Mouse (Mus musculus): ENCODE measurements around the gene Dido1. TPM values are rescaled to one million over a fixed set of nuclear protein-coding genes. Genes with fewer than 3 reads are reported as not detected.

The Dido1 gene
- total and polyA plus RNA-seq, 3 experiments: 17.8 to 35.1 (median 30.1) TPM

- peaks cover 45% of the 10 kb centered on the region for H3K79me2 ChIP-seq (ENCODE audit: control insufficient read depth, insufficient read depth, low read length, poor library complexity)
- peak; percentile 91 for DNase-seq (ENCODE audit: low read depth, low spot score)
- peaks cover 4 to 16% of the 10 kb centered on the region in 2 experiments for H3K4me1 ChIP-seq (ENCODE audit: control insufficient read depth in 1 of 2, insufficient read depth in 2 of 2, low read length in 2 of 2)
- H3K9me3 ChIP-seq (replicated peaks; ENCODE audit: insufficient read depth, low read length): no peaks in the 10 kb centered on the region
- peaks cover 9 to 32% of the 10 kb centered on the region in 2 experiments for H3K36me3 ChIP-seq (ENCODE audit: control insufficient read depth in 1 of 2, insufficient read depth in 2 of 2, low read length in 2 of 2)
- H3K27ac ChIP-seq (ENCODE audit: control insufficient read depth, low read depth, low read length): peak overlapping the region; percentile 83
- H3K4me3 ChIP-seq (ENCODE audit: control insufficient read depth in 1 of 2, insufficient read depth in 1 of 2, low read depth in 2 of 2, low read length in 2 of 2): peak overlapping the region in 1 of 2 experiments; percentile 86; a peak in 2 of 4 replicates
- no peak for TF ChIP-seq JUND (IDR thresholded peaks at IDR 0.05; ENCODE audit: low read depth, low read length)
- TF ChIP-seq TCF12 (IDR thresholded peaks at IDR 0.05; ENCODE audit: low read depth, low read length): peak; percentile 88
- no peak for TF ChIP-seq E2F4 (IDR thresholded peaks at IDR 0.05; ENCODE audit: borderline replicate concordance, low read depth, low read length)
- peak; percentile 33; the same call in 1 of the 2 replicates for TF ChIP-seq POLR2AphosphoS2 (IDR thresholded peaks at IDR 0.05; ENCODE audit: low read length)
- no peak for TF ChIP-seq RAD21 (IDR thresholded peaks at IDR 0.05; ENCODE audit: low read depth, low read length)
- TF ChIP-seq ETS1 (IDR thresholded peaks at IDR 0.05; ENCODE audit: low read depth, low read length): peak; percentile 98
- peak; percentile 63; the same call in 1 of the 2 replicates for TF ChIP-seq MXI1 (IDR thresholded peaks at IDR 0.05; ENCODE audit: low read depth, low read length)
- peak; percentile 76 for TF ChIP-seq MYC (IDR thresholded peaks at IDR 0.05; ENCODE audit: low read depth, low read length)
- peak; percentile 48; the same call in 1 of the 2 replicates for TF ChIP-seq TBP (IDR thresholded peaks at IDR 0.05; ENCODE audit: low read depth, low read length)
- TF ChIP-seq POLR2A (IDR thresholded peaks at IDR 0.05; ENCODE audit: control insufficient read depth in 1 of 2, insufficient read depth in 1 of 2, low read depth in 1 of 2, low read length in 2 of 2, poor library complexity in 1 of 2): peak in 1 of 2 experiments; percentile 63; a peak in 2 of 4 replicates
- peak; percentile 71 for TF ChIP-seq SIN3A (IDR thresholded peaks at IDR 0.05; ENCODE audit: low read length)
- peak; percentile 86 for TF ChIP-seq TAL1 (IDR thresholded peaks at IDR 0.05; ENCODE audit: low read length)
- TF ChIP-seq HCFC1 (IDR thresholded peaks at IDR 0.05; ENCODE audit: low read depth, low read length): no peak
- peak; percentile 95 for TF ChIP-seq GATA1 (IDR thresholded peaks at IDR 0.05; ENCODE audit: low read depth, low read length)
- peak; percentile 45 for TF ChIP-seq NELFE (IDR thresholded peaks at IDR 0.05; ENCODE audit: low read depth, low read length)
- TF ChIP-seq EP300 (IDR thresholded peaks at IDR 0.05; ENCODE audit: low read depth in 1 of 2, low read length in 2 of 2): peak; percentile 72 to 89
- TF ChIP-seq USF2 (IDR thresholded peaks at IDR 0.05; ENCODE audit: borderline replicate concordance in 1 of 2, insufficient read depth in 1 of 2, low read depth in 1 of 2, low read length in 2 of 2): no peak
- no peak for TF ChIP-seq GABPA (IDR thresholded peaks at IDR 0.05; ENCODE audit: low read depth, low read length)
- H3K9ac ChIP-seq (ENCODE audit: control insufficient read depth, low read depth, low read length, poor library complexity, severe bottlenecking): peak overlapping the region; percentile 95; the same call in 1 of the 2 replicates
- no peaks in the 10 kb centered on the region for H3K27me3 ChIP-seq (ENCODE audit: control insufficient read depth in 1 of 2, insufficient read depth in 2 of 2, low read length in 2 of 2)
Observed at GRCm38 (mm10) chr2:180712037-180712689, 2.4 kb upstream of the Dido1 start.

- peak overlapping the region; percentile 86 to 99 for H3K4me3 ChIP-seq (ENCODE audit: control insufficient read depth in 1 of 2, insufficient read depth in 1 of 2, low read depth in 2 of 2, low read length in 2 of 2)
- H3K9ac ChIP-seq (ENCODE audit: control insufficient read depth, low read depth, low read length, poor library complexity, severe bottlenecking): peak overlapping the region; percentile 95
- peaks cover 8 to 34% of the 10 kb centered on the region in 2 experiments for H3K36me3 ChIP-seq (ENCODE audit: control insufficient read depth in 1 of 2, insufficient read depth in 2 of 2, low read length in 2 of 2)
- H3K4me1 ChIP-seq (ENCODE audit: control insufficient read depth in 1 of 2, insufficient read depth in 2 of 2, low read length in 2 of 2): peaks cover 4 to 21% of the 10 kb centered on the region in 2 experiments
- H3K79me2 ChIP-seq (ENCODE audit: control insufficient read depth, insufficient read depth, low read length, poor library complexity): peaks cover 51% of the 10 kb centered on the region
- H3K27ac ChIP-seq (ENCODE audit: control insufficient read depth, low read depth, low read length): peak overlapping the region; percentile 83
- H3K27me3 ChIP-seq (ENCODE audit: control insufficient read depth in 1 of 2, insufficient read depth in 2 of 2, low read length in 2 of 2): no peaks in the 10 kb centered on the region
- no peak for DNase-seq (ENCODE audit: low read depth, low spot score)
- H3K9me3 ChIP-seq (replicated peaks; ENCODE audit: insufficient read depth, low read length): no peaks in the 10 kb centered on the region
- no peak for TF ChIP-seq RAD21 (IDR thresholded peaks at IDR 0.05; ENCODE audit: low read depth, low read length)
- no peak for TF ChIP-seq TAL1 (IDR thresholded peaks at IDR 0.05; ENCODE audit: low read length)
- no peak for TF ChIP-seq MAFK (IDR thresholded peaks at IDR 0.05; ENCODE audit: borderline replicate concordance, low read depth, low read length)
- TF ChIP-seq JUND (IDR thresholded peaks at IDR 0.05; ENCODE audit: low read depth, low read length): no peak
- no peak for TF ChIP-seq POLR2AphosphoS5 (IDR thresholded peaks at IDR 0.05; ENCODE audit: borderline replicate concordance, low read depth, low read length)
- TF ChIP-seq SIN3A (IDR thresholded peaks at IDR 0.05; ENCODE audit: low read length): no peak
- 0 out of 2 replicates have a peak, but pooled peaks have one; percentile 6 for TF ChIP-seq MAX (IDR thresholded peaks at IDR 0.05; ENCODE audit: low read length)
- TF ChIP-seq ZMIZ1 (IDR thresholded peaks at IDR 0.05; ENCODE audit: low read depth, low read length): no peak
- no peak for TF ChIP-seq POLR2AphosphoS2 (IDR thresholded peaks at IDR 0.05; ENCODE audit: low read length)
- TF ChIP-seq TBP (IDR thresholded peaks at IDR 0.05; ENCODE audit: low read depth, low read length): peak; percentile 83
- no peak for TF ChIP-seq ETS1 (IDR thresholded peaks at IDR 0.05; ENCODE audit: low read depth, low read length)
- TF ChIP-seq TCF12 (IDR thresholded peaks at IDR 0.05; ENCODE audit: low read depth, low read length): no peak
- TF ChIP-seq E2F4 (IDR thresholded peaks at IDR 0.05; ENCODE audit: borderline replicate concordance, low read depth, low read length): no peak
- TF ChIP-seq MYC (IDR thresholded peaks at IDR 0.05; ENCODE audit: low read depth, low read length): no peak
- TF ChIP-seq GATA1 (IDR thresholded peaks at IDR 0.05; ENCODE audit: low read depth, low read length): no peak
- TF ChIP-seq SMC3 (IDR thresholded peaks at IDR 0.05; ENCODE audit: low read depth, low read length): no peak
- TF ChIP-seq BHLHE40 (IDR thresholded peaks at IDR 0.05; ENCODE audit: borderline replicate concordance, low read depth, low read length): no peak
- no peak for TF ChIP-seq ZKSCAN1 (IDR thresholded peaks at IDR 0.05; ENCODE audit: low read depth, low read length)
- no peak for TF ChIP-seq HCFC1 (IDR thresholded peaks at IDR 0.05; ENCODE audit: low read depth, low read length)
- no peak for TF ChIP-seq MAZ (IDR thresholded peaks at IDR 0.05; ENCODE audit: low read depth, low read length)
- TF ChIP-seq ZNF384 (IDR thresholded peaks at IDR 0.05; ENCODE audit: low read depth, low read length): peak; percentile 43; the same call in 1 of the 2 replicates
- no peak for TF ChIP-seq CHD2 (IDR thresholded peaks at IDR 0.05; ENCODE audit: low read length)
Observed at GRCm38 (mm10) chr2:180711527-180711926, 1.7 kb upstream of the Dido1 start.
